Mouse (Mus musculus) macrophage (primary cell): Measurements from ENCODE around the gene Angptl7. TPM values are rescaled to one million over a fixed set of nuclear protein-coding genes. Genes with fewer than 3 reads are reported as not detected.

Source experiments
- H3K27ac ChIP-seq: fragments of 350-480 bp; formaldehyde crosslinking; 2 replicates; pipeline ENCODE4 v1.9.0; 2021
- H3K36me3 ChIP-seq: fragments of 350-480 bp; formaldehyde crosslinking; 2 replicates; pipeline ENCODE4 v1.9.0; 2021; ENCODE audit errors: inconsistent target
- H3K4me3 ChIP-seq: fragments of 350-480 bp; formaldehyde crosslinking; 2 replicates; pipeline ENCODE4 v1.9.0; 2021; ENCODE audit errors: inconsistent target
- H3K79me2 ChIP-seq: fragments of 350-480 bp; formaldehyde crosslinking; 2 replicates; pipeline ENCODE4 v1.9.0; 2021; ENCODE audit errors: inconsistent target
- WGBS: methylation state at CpG from one replicate; pipeline ENCODE4 v1.1.7; 2026; ENCODE audit warnings: inconsistent platforms; ENCODE audit not compliant: missing documents; 5-methylcytosine and 5-hydroxymethylcytosine counted together
- polyA plus RNA-seq: library from polyadenylated mRNA; stranded (reverse); fragments of 250-400 nt; gene quantifications from 3 replicates; pipeline ENCODE4 v1.2.4, GENCODE M21; 2018; ENCODE audit warnings: inconsistent platforms

The Angptl7 gene
- polyA plus RNA-seq, 1 experiment from 2014 or later: 0.14 TPM

- peaks cover 20% of the 10 kb centered on the region for H3K36me3 ChIP-seq
- H3K79me2 ChIP-seq: peaks cover 33% of the 10 kb centered on the region
- H3K27ac ChIP-seq: peak overlapping the region; percentile 32; the same call in 1 of the 2 replicates
- WGBS: under 1% methylated on average over 15 of the region's 15 CpGs
- H3K4me3 ChIP-seq: peak overlapping the region; percentile 87
Measured at GRCm38 (mm10) chr4:148448853-148449245, 51.4 kb downstream of the Angptl7 start.

GRCm38 (mm10) chr4:148448179-148448852, 51.9 kb downstream of the Angptl7 start, which contains the start of gene Mtor:
Gene Mtor (plus strand): TSS chr4:148448611.
- Histone ChIP-seq H3K27ac (peak within 1 kb of the TSS; percentile 32; the same call in 1 of the 2 replicates), H3K79me2 (peaks cover 38% of the 10 kb centered on the region), H3K36me3 (peaks cover 15% of the 10 kb centered on the region), H3K4me3 (peak within 1 kb of the TSS; percentile 87)
- under 1% methylated on average over 56 of the region's 56 CpGs for WGBS

Other genes with a start within 250 kb of the Angptl7 start
- not detected in 3 replicates for gene Disp3, start 212.5 kb downstream of the Angptl7 start, polyA plus RNA-seq
- 4.7 to 8.2 TPM (median 5.0 TPM) in 3 replicates for gene Ubiad1, start 55.7 kb downstream of the Angptl7 start, polyA plus RNA-seq
- gene Mtor, start 51.8 kb downstream of the Angptl7 start, polyA plus RNA-seq: 12.3 to 14.9 TPM (median 14.5 TPM) in 3 replicates
- gene Exosc10, start 58.0 kb upstream of the Angptl7 start, polyA plus RNA-seq: 32.2 to 58.5 TPM (median 51.2 TPM) in 3 replicates
- gene Srm, start 91.0 kb upstream of the Angptl7 start, polyA plus RNA-seq: 14.7 to 81.1 TPM (median 15.5 TPM) in 3 replicates
- 0.09 TPM in 1 of 3 replicates, not detected in the others for gene Masp2, start 102.1 kb upstream of the Angptl7 start, polyA plus RNA-seq
- gene Tardbp, start 126.6 kb upstream of the Angptl7 start, polyA plus RNA-seq: 157 to 233 TPM (median 170 TPM) in 3 replicates
- gene Gm572, start 142.9 kb upstream of the Angptl7 start, polyA plus RNA-seq: not detected in 3 replicates